Mouse (Mus musculus): ENCODE results near the gene Cbr4.

Gene Cbr4

GRCm38 (mm10) chr8:61487597-61488156, at the start of gene Cbr4:
Cbr4 (plus strand) TSS chr8:61487734.
- peak; percentile 97 for DNase-seq (ENCODE audit: low spot score)

GRCm38 (mm10) chr8:61442988-61443387, 44.5 kb upstream of the Cbr4 start:
- no peak for DNase-seq (ENCODE audit: low spot score)

GRCm38 (mm10) chr8:61444358-61444757, 43.2 kb upstream of the Cbr4 start:
- DNase-seq (ENCODE audit: low spot score): peak; percentile 52

- DNase-seq (ENCODE audit: low spot score): peak; percentile 52
These were observed 41.2 kb upstream of the Cbr4 start for GRCm38 (mm10) chr8:61446329-61446728.

GRCm38 (mm10) chr8:61448100-61448499, 39.4 kb upstream of the Cbr4 start:
- DNase-seq (ENCODE audit: low spot score): no peak

GRCm38 (mm10) chr8:61448881-61449280, 38.7 kb upstream of the Cbr4 start:
- no peak for DNase-seq (ENCODE audit: low spot score)

GRCm38 (mm10) chr8:61450916-61451575, 36.5 kb upstream of the Cbr4 start:
- DNase-seq (ENCODE audit: low spot score): no peak

- DNase-seq (ENCODE audit: low spot score): no peak
These were observed 35.7 kb upstream of the Cbr4 start for GRCm38 (mm10) chr8:61451721-61452337.

- DNase-seq (ENCODE audit: low spot score): no peak
These were observed 27.8 kb upstream of the Cbr4 start for GRCm38 (mm10) chr8:61459763-61460162.

- DNase-seq (ENCODE audit: low spot score): no peak
These were observed 25.3 kb upstream of the Cbr4 start for GRCm38 (mm10) chr8:61462221-61462620.

- no peak for DNase-seq (ENCODE audit: low spot score)
These were observed 23.1 kb upstream of the Cbr4 start for GRCm38 (mm10) chr8:61464393-61464792.

- no peak for DNase-seq (ENCODE audit: low spot score)
These were observed 20.6 kb upstream of the Cbr4 start for GRCm38 (mm10) chr8:61466696-61467552.

- DNase-seq (ENCODE audit: low spot score): no peak
These were observed 20.1 kb upstream of the Cbr4 start for GRCm38 (mm10) chr8:61467553-61467815.

- no peak for DNase-seq (ENCODE audit: low spot score)
These were observed 17.3 kb upstream of the Cbr4 start for GRCm38 (mm10) chr8:61470213-61470612.

GRCm38 (mm10) chr8:61475251-61475673, 12.3 kb upstream of the Cbr4 start:
- no peak for DNase-seq (ENCODE audit: low spot score)

- no peak for DNase-seq (ENCODE audit: low spot score)
These were observed 11.4 kb upstream of the Cbr4 start for GRCm38 (mm10) chr8:61476160-61476559.

- DNase-seq (ENCODE audit: low spot score): no peak
These were observed 9.4 kb upstream of the Cbr4 start for GRCm38 (mm10) chr8:61478150-61478549.

- DNase-seq (ENCODE audit: low spot score): no peak
These were observed 8.7 kb upstream of the Cbr4 start for GRCm38 (mm10) chr8:61478793-61479192.

GRCm38 (mm10) chr8:61479506-61480214, 7.9 kb upstream of the Cbr4 start:
- peak; percentile 68 for DNase-seq (ENCODE audit: low spot score)

- DNase-seq (ENCODE audit: low spot score): no peak
These were observed 7.1 kb upstream of the Cbr4 start for GRCm38 (mm10) chr8:61480260-61480967.

GRCm38 (mm10) chr8:61486923-61487529, 508 bp upstream of the Cbr4 start:
- DNase-seq (ENCODE audit: low spot score): no peak
